Mouse (Mus musculus) myocyte (in vitro differentiated cells): ENCODE data around the gene Spats1. TPM values are rescaled to one million over a fixed set of nuclear protein-coding genes. Genes with fewer than 3 reads are reported as not detected.

ENCODE experiments used
- H3K27me3 ChIP-seq: one replicate; pipeline ENCODE4 v1.6.1; 2011; ENCODE audit not compliant: control insufficient read depth, insufficient read depth, insufficient read length
- H3K36me3 ChIP-seq: one replicate; pipeline ENCODE4 v1.6.1; 2011; ENCODE audit not compliant: control insufficient read depth, insufficient read depth
- H3K4me2 ChIP-seq: one replicate; pipeline ENCODE4 v1.6.1; 2011; ENCODE audit warnings: low read depth, control low read depth
- H3K4me3 ChIP-seq: one replicate; pipeline ENCODE4 v1.5.1; 2011; ENCODE audit warnings: mild to moderate bottlenecking, control low read depth, moderate library complexity
- H3K79me2 ChIP-seq: one replicate; pipeline ENCODE4 v1.6.1; 2011; ENCODE audit not compliant: control insufficient read depth, insufficient read depth
- H3ac ChIP-seq: one replicate; pipeline ENCODE4 v1.6.1; 2011; ENCODE audit not compliant: control insufficient read depth, insufficient read length
- CEBPB ChIP-seq: IDR thresholded peaks from 2 replicates; pipeline ENCODE4 v1.6.1; 2011; ENCODE audit warnings: mild to moderate bottlenecking, moderate library complexity; ENCODE audit not compliant: poor library complexity, insufficient read depth, severe bottlenecking
- E2F4 ChIP-seq: IDR thresholded peaks from one replicate; pipeline ENCODE4 v1.6.1; 2011; ENCODE audit warnings: mild to moderate bottlenecking, control low read depth, moderate library complexity; ENCODE audit not compliant: insufficient read depth
- MAX ChIP-seq: IDR thresholded peaks from one replicate; pipeline ENCODE4 v1.6.1; 2011; ENCODE audit warnings: low read depth, mild to moderate bottlenecking, control low read depth
- MYOD1 ChIP-seq, 3 experiments: IDR thresholded peaks; one replicate each; pipeline ENCODE4 v1.6.1; 2011; ENCODE audit warnings: control low read depth in 2 of 3, low read depth in 2 of 3, mild to moderate bottlenecking in 2 of 3, moderate library complexity in 1 of 3; ENCODE audit not compliant: insufficient read length in 2 of 3, control insufficient read depth in 1 of 3
- MYOG ChIP-seq, 3 experiments: IDR thresholded peaks; one replicate each; pipeline ENCODE4 v1.6.1; 2011; ENCODE audit warnings: control low read depth in 2 of 3, low read depth in 2 of 3, mild to moderate bottlenecking in 2 of 3; ENCODE audit not compliant: insufficient read length in 2 of 3, control insufficient read depth in 1 of 3, insufficient read depth in 1 of 3
- POLR2A ChIP-seq: IDR thresholded peaks from one replicate; pipeline ENCODE4 v1.6.1; 2011; ENCODE audit warnings: low read depth, mild to moderate bottlenecking, control low read depth, moderate library complexity; ENCODE audit not compliant: insufficient read length
- POLR2AphosphoS2 ChIP-seq: IDR thresholded peaks from one replicate; pipeline ENCODE4 v1.6.1; 2011; ENCODE audit warnings: low read depth, control low read depth; ENCODE audit not compliant: insufficient read length
- REST ChIP-seq: IDR thresholded peaks from one replicate; pipeline ENCODE4 v1.6.1; 2011; ENCODE audit warnings: mild to moderate bottlenecking, control low read depth, moderate library complexity; ENCODE audit not compliant: insufficient read depth, insufficient read length
- SRF ChIP-seq: IDR thresholded peaks from one replicate; pipeline ENCODE4 v1.6.1; 2011; ENCODE audit warnings: low read depth; ENCODE audit not compliant: control insufficient read depth, insufficient read length
- TCF12 ChIP-seq: IDR thresholded peaks from one replicate; pipeline ENCODE4 v1.6.1; 2011; ENCODE audit warnings: mild to moderate bottlenecking, control low read depth; ENCODE audit not compliant: poor library complexity, insufficient read depth, severe bottlenecking
- TCF3 ChIP-seq: IDR thresholded peaks from one replicate; pipeline ENCODE4 v1.6.1; 2011; ENCODE audit warnings: low read depth, control low read depth; ENCODE audit not compliant: insufficient read length
- USF1 ChIP-seq: IDR thresholded peaks from one replicate; pipeline ENCODE4 v1.6.1; 2011; ENCODE audit warnings: low read depth, mild to moderate bottlenecking, control low read depth, moderate library complexity
- polyA plus RNA-seq: library from polyadenylated mRNA; unstranded; fragments of >200 nt; fragmentation: generic; extraction: Trizol; gene quantifications from one replicate; pipeline ENCODE4 v1.2.1, GENCODE M21; 2012; ENCODE audit warnings: missing spikeins

The Spats1 gene
- polyA plus RNA-seq, 1 experiment: 0.07 TPM

DNA sequence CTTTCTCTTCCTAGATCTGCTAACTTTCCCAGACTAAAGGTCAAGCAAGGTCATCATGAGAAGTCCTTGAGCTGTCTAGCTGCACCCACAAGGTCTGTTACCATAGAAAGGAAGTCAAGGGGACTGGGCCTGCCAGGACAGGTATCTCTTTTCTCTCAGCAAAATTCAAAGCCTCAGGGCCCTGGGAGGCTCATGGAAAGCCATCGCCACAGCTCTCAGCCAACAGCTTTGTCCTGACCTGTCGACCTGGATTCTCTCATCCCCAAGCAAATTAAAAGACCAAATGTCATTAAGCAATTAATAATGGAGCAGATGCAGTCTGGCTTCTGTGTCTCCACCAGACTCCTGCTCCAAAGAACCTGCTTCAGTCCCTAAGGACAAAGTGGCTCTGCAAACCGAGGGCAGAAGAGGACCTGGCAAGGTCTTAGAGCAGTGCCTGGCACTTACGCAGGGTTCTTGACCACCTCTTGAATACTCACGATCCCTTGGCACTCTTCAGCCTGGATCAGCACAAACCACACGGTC, 30.8 kb upstream of the Spats1 start:
- Histone ChIP-seq H3K4me2 (no peak overlapping the region), H3K27me3 (no peaks in the 10 kb centered on the region), H3K79me2 (no peaks in the 10 kb centered on the region), H3K36me3 (peaks cover 3% of the 10 kb centered on the region), H3ac (peak overlapping the region; percentile 78), H3K4me3 (peak overlapping the region; percentile 22)
- TF ChIP-seq POLR2A (no peak), REST (no peak), USF1 (no peak), MAX (no peak), TCF12 (no peak), E2F4 (no peak), TCF3 (no peak), CEBPB (no peak), SRF (no peak), POLR2AphosphoS2 (no peak), MYOD1 (IDR thresholded peaks at IDR 0.05; ENCODE audit: control insufficient read depth in 1 of 3, insufficient read length in 2 of 3, low read depth in 2 of 3) (no peak), MYOG (IDR thresholded peaks at IDR 0.05; ENCODE audit: control insufficient read depth in 1 of 3, insufficient read depth in 1 of 3, insufficient read length in 2 of 3, low read depth in 2 of 3) (no peak)

DNA sequence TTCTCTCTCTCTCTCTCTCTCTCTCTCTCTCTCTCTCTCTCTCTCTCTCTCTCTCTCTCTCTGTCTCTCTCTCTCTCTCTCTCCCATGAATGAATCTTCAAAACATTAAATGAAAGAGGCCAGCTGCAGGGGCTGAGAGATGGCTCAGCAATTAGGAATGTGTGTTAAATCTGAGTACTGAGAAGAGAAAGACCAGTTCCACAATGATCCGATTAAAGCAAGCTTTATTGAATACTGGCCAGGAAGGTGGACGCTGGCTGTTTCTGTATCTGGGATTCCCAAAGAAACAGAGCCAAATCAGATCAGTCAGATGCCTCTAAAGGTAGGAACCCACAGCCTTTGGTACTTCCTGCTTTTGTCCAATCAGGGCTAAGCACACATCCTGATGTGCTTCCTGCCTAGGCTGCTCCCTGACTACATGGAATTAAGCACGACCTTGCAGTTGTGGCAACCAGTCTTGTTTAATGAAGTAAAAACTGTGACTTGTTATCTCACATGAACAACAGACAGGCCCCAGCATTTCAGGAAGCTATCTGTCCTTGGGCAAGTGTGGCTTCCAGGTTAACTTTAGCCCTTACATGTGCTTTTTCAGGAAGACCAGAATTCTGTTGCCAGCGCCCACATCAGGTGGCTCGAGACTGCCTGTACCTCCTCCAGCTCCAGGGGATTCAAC, 28.2 kb upstream of the Spats1 start:
- H3K36me3 ChIP-seq: no peaks in the 10 kb centered on the region
- H3K79me2 ChIP-seq: no peaks in the 10 kb centered on the region
- no peak overlapping the region for H3K4me3 ChIP-seq
- no peak overlapping the region for H3K4me2 ChIP-seq
- peaks cover 4% of the 10 kb centered on the region for H3K27me3 ChIP-seq
- no peak overlapping the region for H3ac ChIP-seq
- TF ChIP-seq SRF (no peak), MYOG (IDR thresholded peaks at IDR 0.05; ENCODE audit: control insufficient read depth in 1 of 3, insufficient read depth in 1 of 3, insufficient read length in 2 of 3, low read depth in 2 of 3) (no peak), CEBPB (no peak), E2F4 (no peak), MAX (no peak), POLR2AphosphoS2 (no peak), TCF12 (no peak), MYOD1 (IDR thresholded peaks at IDR 0.05; ENCODE audit: control insufficient read depth in 1 of 3, insufficient read length in 2 of 3, low read depth in 2 of 3) (no peak), REST (no peak), POLR2A (no peak), TCF3 (no peak), USF1 (no peak)

DNA sequence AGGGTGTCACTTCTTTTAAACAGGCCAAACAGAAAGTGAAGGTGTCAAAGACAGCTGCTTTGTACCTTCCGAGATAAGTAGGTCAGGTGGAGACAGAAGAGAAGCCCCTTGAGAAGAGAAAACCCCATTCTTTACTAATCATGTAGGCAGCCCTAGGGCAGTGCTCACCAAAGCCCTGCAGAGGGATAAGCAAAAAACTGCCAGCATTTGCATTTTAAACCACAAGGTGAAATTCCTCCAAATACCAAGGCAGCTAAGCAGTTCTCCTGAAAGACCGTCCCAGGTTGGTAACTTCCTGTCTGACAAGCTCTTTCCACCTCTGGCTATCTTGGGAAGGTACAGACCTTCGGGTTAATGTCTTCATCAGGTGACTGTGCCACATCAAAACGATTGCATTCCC, 27.1 kb upstream of the Spats1 start:
- Histone ChIP-seq H3K4me2 (no peak overlapping the region), H3K79me2 (no peaks in the 10 kb centered on the region), H3K27me3 (peaks cover 10% of the 10 kb centered on the region), H3K36me3 (no peaks in the 10 kb centered on the region), H3K4me3 (no peak overlapping the region), H3ac (no peak overlapping the region)
- TF ChIP-seq MYOG (IDR thresholded peaks at IDR 0.05; ENCODE audit: control insufficient read depth in 1 of 3, insufficient read depth in 1 of 3, insufficient read length in 2 of 3, low read depth in 2 of 3) (no peak), MYOD1 (IDR thresholded peaks at IDR 0.05; ENCODE audit: control insufficient read depth in 1 of 3, insufficient read length in 2 of 3, low read depth in 2 of 3) (no peak), TCF3 (no peak), POLR2AphosphoS2 (no peak), TCF12 (no peak), USF1 (no peak), CEBPB (no peak), REST (no peak), E2F4 (no peak), POLR2A (no peak), MAX (no peak), SRF (no peak)

DNA sequence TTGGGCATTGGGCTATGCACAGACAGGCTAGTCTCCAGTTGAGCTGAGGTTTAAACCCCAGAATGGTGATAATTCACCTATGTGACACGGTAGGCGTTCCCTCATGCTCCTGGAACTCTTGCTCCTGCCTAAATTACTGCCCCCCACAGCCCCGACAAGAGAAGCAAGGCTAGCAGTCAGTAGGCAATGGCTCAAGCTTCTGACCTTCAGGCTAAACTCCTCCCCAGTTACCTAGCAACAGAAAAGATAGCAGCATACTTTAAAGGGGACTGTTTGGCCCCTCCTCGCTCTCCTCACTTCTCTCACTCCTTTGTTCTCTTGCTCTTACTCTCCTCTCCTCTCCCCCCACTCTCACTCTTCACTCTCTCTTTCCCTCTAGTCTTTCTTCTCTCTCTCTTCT, 25.8 kb upstream of the Spats1 start:
- H3K79me2 ChIP-seq: no peaks in the 10 kb centered on the region
- peaks cover 10% of the 10 kb centered on the region for H3K27me3 ChIP-seq
- no peak overlapping the region for H3K4me2 ChIP-seq
- TF ChIP-seq POLR2AphosphoS2 (no peak), POLR2A (no peak)
- H3ac ChIP-seq: no peak overlapping the region
- H3K36me3 ChIP-seq: no peaks in the 10 kb centered on the region
- no peak overlapping the region for H3K4me3 ChIP-seq

DNA sequence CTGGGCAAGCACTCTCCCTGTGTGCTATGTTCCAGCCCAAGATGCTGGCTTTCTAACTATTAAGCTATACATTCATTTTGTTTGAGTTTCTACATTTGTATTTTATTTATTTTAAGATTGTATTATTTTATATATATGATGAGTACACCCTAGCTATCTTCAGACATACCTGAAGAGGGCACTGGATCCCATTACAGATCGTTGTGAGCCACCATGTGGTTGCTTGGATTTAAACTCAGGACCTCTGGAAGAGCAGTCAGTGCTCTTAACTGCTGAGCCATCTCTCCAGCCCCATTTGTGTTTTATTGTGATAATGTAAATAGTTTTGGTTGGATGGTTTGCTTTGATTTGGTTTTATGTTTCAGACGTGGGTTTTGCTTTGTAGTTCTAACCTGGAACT, 24.3 kb upstream of the Spats1 start:
- H3K4me2 ChIP-seq: no peak overlapping the region
- no peak overlapping the region for H3ac ChIP-seq
- TF ChIP-seq TCF3 (no peak), USF1 (no peak), E2F4 (no peak), POLR2A (no peak), SRF (no peak), CEBPB (no peak), POLR2AphosphoS2 (no peak), MYOG (IDR thresholded peaks at IDR 0.05; ENCODE audit: control insufficient read depth in 1 of 3, insufficient read depth in 1 of 3, insufficient read length in 2 of 3, low read depth in 2 of 3) (no peak), MAX (no peak), REST (no peak), MYOD1 (IDR thresholded peaks at IDR 0.05; ENCODE audit: control insufficient read depth in 1 of 3, insufficient read length in 2 of 3, low read depth in 2 of 3) (no peak), TCF12 (no peak)

More for the DNA sequence above, 24.3 kb upstream of the Spats1 start:
- Histone ChIP-seq H3K36me3 (no peaks in the 10 kb centered on the region), H3K27me3 (peaks cover 10% of the 10 kb centered on the region), H3K4me3 (no peak overlapping the region), H3K79me2 (no peaks in the 10 kb centered on the region)
